Mouse (Mus musculus) kidney, adult 2 months (tissue): ENCODE results near the gene Syne2. TPM values are rescaled to one million over a fixed set of nuclear protein-coding genes. Genes with fewer than 3 reads are reported as not detected.

ENCODE experiments used
- DNase-seq: peaks from one replicate; pipeline ENCODE4 v3.0.0; 2021
- H3K27ac ChIP-seq: fragments of 200-500 bp; 2 replicates; pipeline ENCODE4 v1.5.1; 2012; ENCODE audit warnings: low read depth, low read length, control low read depth, inconsistent platforms; ENCODE audit not compliant: insufficient read depth
- H3K27me3 ChIP-seq: fragments of 200-500 bp; replicated peaks from 2 replicates; pipeline ENCODE4 v1.6.1; 2012; ENCODE audit warnings: mild to moderate bottlenecking, moderate library complexity, low read length, inconsistent platforms; ENCODE audit not compliant: control insufficient read depth, insufficient read depth
- H3K36me3 ChIP-seq: fragments of 200-500 bp; 2 replicates; pipeline ENCODE4 v1.6.1; 2012; ENCODE audit warnings: mild to moderate bottlenecking, moderate library complexity, low read length, inconsistent platforms; ENCODE audit not compliant: control insufficient read depth, insufficient read depth
- H3K4me1 ChIP-seq: fragments of 200-500 bp; 2 replicates; pipeline ENCODE4 v1.6.1; 2011; ENCODE audit warnings: low read length; ENCODE audit not compliant: control insufficient read depth, insufficient read depth
- H3K4me3 ChIP-seq: fragments of 200-500 bp; 2 replicates; pipeline ENCODE4 v1.5.1; 2011; ENCODE audit warnings: mild to moderate bottlenecking, low read depth, low read length, control low read depth; ENCODE audit not compliant: insufficient read depth
- CTCF ChIP-seq: fragments of 200-500 bp; conservative IDR thresholded peaks from 2 replicates; pipeline ENCODE4 v1.5.1; 2011; ENCODE audit warnings: low read depth, mild to moderate bottlenecking, control low read depth, low read length, moderate library complexity, mixed read lengths; ENCODE audit not compliant: insufficient read depth, insufficient read length
- POLR2A ChIP-seq: fragments of 200-500 bp; IDR thresholded peaks from one replicate; pipeline ENCODE4 v1.6.1; 2011; ENCODE audit warnings: low read depth, low read length, control low read depth
- WGBS: fragments of 180-500 bp; shearing (Covaris S2); methylation state at CpG from one replicate; pipeline ENCODE4 v1.1.7; 2018; 5-methylcytosine and 5-hydroxymethylcytosine counted together
- polyA plus RNA-seq: library from polyadenylated mRNA; depleted of rRNA; stranded (reverse); fragments of >200 nt; gene quantifications from 2 replicates; pipeline ENCODE4 v1.2.3, GENCODE M21; 2012

Gene Syne2
- polyA plus RNA-seq, 1 experiment = 54.5 TPM

DNA sequence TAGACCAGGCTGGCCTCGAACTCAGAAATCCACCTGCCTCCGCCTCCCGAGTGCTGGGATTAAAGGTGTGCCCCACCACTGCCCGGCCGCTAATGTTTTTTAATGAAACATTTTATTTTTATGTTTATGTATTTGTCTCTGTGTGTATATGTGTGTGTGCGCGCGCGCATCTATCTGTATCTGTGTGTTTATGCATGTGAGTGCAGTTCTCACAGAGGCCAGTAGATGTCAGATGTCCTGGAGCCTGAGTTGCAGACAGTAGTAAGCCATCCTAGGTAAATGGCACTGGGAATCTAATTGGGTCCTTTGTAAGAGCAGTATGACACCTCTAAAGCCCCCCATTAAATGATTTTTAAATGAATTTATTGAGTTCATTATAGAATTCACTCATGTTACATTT, 83.8 kb downstream of the Syne2 start:
- Histone ChIP-seq H3K4me3 (no peak overlapping the region), H3K36me3 (peaks cover 12% of the 10 kb centered on the region), H3K4me1 (no peaks in the 10 kb centered on the region), H3K27ac (no peak overlapping the region), H3K27me3 (no peaks in the 10 kb centered on the region)
- no peak for DNase-seq
- TF ChIP-seq CTCF (peak; percentile 26; the same call in 1 of the 2 replicates), POLR2A (no peak)
- WGBS = over 99% methylated on average over 9 of the region's 9 CpGs

DNA sequence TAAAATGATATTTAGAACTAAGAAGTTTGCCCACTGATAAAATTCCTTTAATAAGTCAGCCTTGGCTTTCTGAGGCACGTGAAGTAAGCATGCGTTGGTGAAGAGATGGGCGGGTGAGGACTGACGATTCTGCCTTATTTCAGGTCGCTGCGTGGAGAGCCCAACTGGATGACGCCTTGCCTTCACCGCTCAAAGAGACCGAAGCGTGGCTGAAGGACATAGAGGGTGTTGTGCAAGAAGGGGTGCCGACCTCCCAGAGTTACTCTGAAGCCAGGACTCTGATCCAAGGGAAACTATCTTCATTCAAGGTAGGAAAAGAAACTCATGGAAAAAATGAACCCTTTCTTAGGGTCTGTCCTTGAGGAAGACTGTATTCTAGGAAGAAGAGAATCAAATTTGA, 86.1 kb downstream of the Syne2 start:
- DNase-seq = no peak
- peaks cover 10% of the 10 kb centered on the region for H3K36me3 ChIP-seq
- no peak overlapping the region for H3K27ac ChIP-seq
- H3K4me3 ChIP-seq = no peak overlapping the region
- no peak for TF ChIP-seq CTCF
- H3K4me1 ChIP-seq = no peaks in the 10 kb centered on the region
- 92% methylated on average over 11 of the region's 11 CpGs for WGBS
- no peaks in the 10 kb centered on the region for H3K27me3 ChIP-seq

DNA sequence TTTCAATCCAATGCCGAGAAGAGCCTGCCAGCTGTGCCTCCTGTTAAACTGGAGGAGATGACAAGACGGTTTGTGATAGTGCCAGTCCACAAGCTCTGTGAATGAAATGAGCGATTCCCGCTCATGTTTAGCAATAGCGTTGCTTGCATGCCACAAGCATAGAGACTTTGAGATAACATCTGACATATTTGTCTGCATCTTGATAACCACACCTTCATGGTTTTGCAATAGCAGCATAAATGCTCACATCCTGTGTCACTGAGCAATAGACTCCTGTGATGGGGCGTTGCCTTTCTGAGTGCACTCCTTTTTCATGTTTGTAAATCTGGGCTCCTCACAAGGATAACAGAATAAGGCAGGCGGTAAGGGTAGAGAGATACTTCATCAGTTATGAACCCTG, 87.4 kb downstream of the Syne2 start:
- 90% methylated on average over 7 of the region's 7 CpGs for WGBS
- Histone ChIP-seq H3K27me3 (no peaks in the 10 kb centered on the region), H3K4me1 (no peaks in the 10 kb centered on the region), H3K4me3 (no peak overlapping the region), H3K36me3 (peaks cover 12% of the 10 kb centered on the region), H3K27ac (no peak overlapping the region)
- TF ChIP-seq POLR2A (no peak), CTCF (no peak)
- no peak for DNase-seq

DNA sequence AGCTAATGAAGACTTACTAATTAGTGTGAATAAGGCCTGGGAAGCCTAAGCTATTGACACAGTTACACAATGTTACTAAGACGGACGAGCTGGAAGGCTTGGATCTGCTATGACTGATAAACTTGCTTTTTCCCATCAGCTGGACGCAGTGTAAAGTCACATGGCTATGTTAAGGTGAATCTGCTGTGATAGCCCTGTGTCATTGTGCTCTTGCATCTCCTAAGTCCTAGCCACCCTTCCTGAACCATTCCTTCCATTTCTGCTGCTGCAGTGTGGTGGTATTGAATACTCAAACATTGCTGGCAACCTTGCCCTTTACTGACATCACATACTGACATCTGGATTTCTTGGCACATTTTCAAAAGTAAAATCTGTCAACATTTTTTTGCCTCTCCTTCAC, 90.5 kb downstream of the Syne2 start:
- H3K4me1 ChIP-seq = no peaks in the 10 kb centered on the region
- no peak overlapping the region for H3K4me3 ChIP-seq
- H3K27ac ChIP-seq = no peak overlapping the region
- no peak for DNase-seq
- TF ChIP-seq POLR2A = no peak
- no peak for TF ChIP-seq CTCF
- 86% methylated on average over 3 of the region's 3 CpGs for WGBS
- peaks cover 19% of the 10 kb centered on the region for H3K36me3 ChIP-seq
- H3K27me3 ChIP-seq = no peaks in the 10 kb centered on the region

DNA sequence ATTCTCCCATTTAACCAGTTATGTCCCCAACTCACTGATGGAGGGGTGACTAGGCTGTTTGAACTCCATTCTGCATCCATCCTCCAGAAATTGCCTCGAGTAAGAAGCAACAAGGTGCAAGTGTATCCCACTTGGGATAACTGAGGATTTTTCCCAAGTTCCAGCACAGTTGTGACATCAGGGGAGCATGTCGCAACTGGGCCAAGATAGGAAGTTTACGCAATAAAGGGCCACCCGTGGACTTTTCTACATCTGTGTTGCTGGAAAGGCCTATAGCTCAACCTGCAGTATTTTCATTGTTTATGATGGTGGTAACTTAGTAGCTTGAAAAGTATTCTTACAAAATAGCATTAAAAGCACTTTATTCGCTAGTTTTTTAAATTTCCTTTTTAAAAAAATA, 97.8 kb downstream of the Syne2 start:
- no peaks in the 10 kb centered on the region for H3K27me3 ChIP-seq
- no peaks in the 10 kb centered on the region for H3K4me1 ChIP-seq
- no peak for DNase-seq
- 88% methylated on average over 5 of the region's 5 CpGs for WGBS
- H3K36me3 ChIP-seq = peaks cover 23% of the 10 kb centered on the region
- TF ChIP-seq POLR2A (no peak), CTCF (no peak)
- H3K27ac ChIP-seq = no peak overlapping the region
- no peak overlapping the region for H3K4me3 ChIP-seq

DNA sequence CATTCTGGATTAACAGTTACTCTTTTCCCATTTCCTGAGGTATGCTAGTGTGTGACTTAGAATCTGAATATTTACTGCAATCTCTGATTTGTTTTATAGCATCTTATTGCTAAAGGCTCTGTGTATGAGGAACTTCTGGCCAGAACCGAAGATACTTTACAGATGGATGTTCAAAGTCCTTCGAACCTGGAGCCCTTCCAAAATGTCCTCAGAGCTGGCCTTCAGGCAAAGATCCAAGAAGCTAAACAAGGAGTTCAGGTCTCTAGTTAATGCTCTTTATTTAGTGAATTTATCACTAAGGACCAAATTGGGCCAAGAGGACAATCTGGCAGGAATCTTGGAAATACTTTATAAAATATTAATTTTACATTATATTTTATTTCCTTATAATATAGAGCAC, 100.5 kb downstream of the Syne2 start:
- Histone ChIP-seq H3K4me3 (no peak overlapping the region), H3K27me3 (no peaks in the 10 kb centered on the region), H3K36me3 (peaks cover 16% of the 10 kb centered on the region), H3K4me1 (no peaks in the 10 kb centered on the region), H3K27ac (no peak overlapping the region)
- 37% methylated on average over 2 of the region's 2 CpGs for WGBS
- DNase-seq = peak; percentile 90
- no peak for TF ChIP-seq POLR2A
- no peak for TF ChIP-seq CTCF

DNA sequence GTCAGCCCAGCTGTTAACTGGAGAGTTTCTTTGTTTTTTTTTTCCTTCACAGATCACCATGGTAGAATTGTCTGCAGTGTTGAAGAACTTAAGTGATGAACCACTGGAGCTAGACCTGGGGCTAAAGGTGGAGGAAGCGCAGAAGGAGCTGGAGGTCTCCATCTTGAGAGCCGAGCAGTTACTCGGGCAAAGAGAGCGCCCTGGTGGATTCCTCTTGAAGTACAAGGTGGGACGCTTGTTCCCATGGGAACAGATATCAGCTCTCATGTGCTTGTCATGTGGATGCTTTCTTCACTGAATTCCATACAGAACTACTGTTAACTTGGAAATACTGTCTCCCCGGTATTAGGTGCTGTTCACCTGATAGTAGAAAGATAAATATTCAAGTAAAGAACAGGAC, 101.0 kb downstream of the Syne2 start:
- Histone ChIP-seq H3K4me3 (no peak overlapping the region), H3K36me3 (peaks cover 17% of the 10 kb centered on the region), H3K4me1 (no peaks in the 10 kb centered on the region), H3K27ac (no peak overlapping the region), H3K27me3 (no peaks in the 10 kb centered on the region)
- WGBS = 61% methylated on average over 6 of the region's 6 CpGs
- no peak for DNase-seq
- TF ChIP-seq CTCF = 0 out of 2 replicates have a peak, but pooled peaks have one; percentile 26
- no peak for TF ChIP-seq POLR2A

DNA sequence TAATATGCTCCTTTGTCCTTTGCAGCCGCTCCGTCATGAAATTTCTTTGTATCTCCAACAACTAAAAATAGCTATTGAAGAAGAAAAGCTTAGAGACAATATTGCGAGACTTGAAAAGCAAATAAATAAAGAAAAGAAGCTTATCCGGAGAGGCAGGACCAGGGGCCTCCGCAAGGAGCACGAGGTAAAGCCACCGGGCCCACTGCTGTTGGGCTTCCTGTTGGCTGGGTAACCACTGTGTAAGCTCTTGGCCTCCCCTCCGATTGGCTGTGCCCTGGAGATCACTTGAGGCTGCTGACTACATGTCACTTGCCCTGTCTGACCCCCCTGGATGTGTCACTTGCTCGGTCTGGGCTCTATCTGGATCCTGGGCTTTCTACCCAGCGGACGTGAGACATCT, 105.0 kb downstream of the Syne2 start:
- Histone ChIP-seq H3K27me3 (no peaks in the 10 kb centered on the region), H3K4me3 (no peak overlapping the region), H3K27ac (no peak overlapping the region), H3K36me3 (peaks cover 15% of the 10 kb centered on the region), H3K4me1 (no peaks in the 10 kb centered on the region)
- WGBS = 73% methylated on average over 11 of the region's 11 CpGs
- peak; percentile 27 for DNase-seq
- TF ChIP-seq POLR2A (no peak), CTCF (no peak)
